In genomic region chr11:107276898-107277297, GRCm38 (mm10) we compare ENCODE assay signal across 8 mouse cellular contexts.
A peak's percentile ranks its signal among the peaks of the same experiment; 100 is the strongest.
DNase-seq lines count a peak whose midpoint lies in the region; ATAC-seq and TF ChIP-seq lines count a peak whose summit lies in the region.
"Had no signal": no experiment of that assay in that cellular context is flagged by ENCODE, and none has a peak within 500 bp of the region (broad histone marks: within the 10 kb centered on the region; RNA-seq: fewer than 3 reads in every experiment).

No protein-coding gene starts in this region.

- no peaks in the 10 kb centered on the region for H3K9me3 ChIP-seq in liver, postnatal 0 days (ENCODE audit: low read length)
- H3K9me3 ChIP-seq: embryonic facial prominence, embryonic 13.5 days had no signal

- peak overlapping the region; percentile 39; the same call in 1 of the 2 replicates for H3K27ac ChIP-seq in liver, postnatal 0 days (ENCODE audit: low read depth)
- H3K27ac ChIP-seq: embryonic facial prominence, embryonic 13.5 days had no signal

- no peak overlapping the region for H3K4me3 ChIP-seq in liver, postnatal 0 days (ENCODE audit: low read depth, low read length)
- H3K4me3 ChIP-seq: embryonic facial prominence, embryonic 13.5 days had no signal

- peak; percentile 55 for TF ChIP-seq EP300 in liver, postnatal 0 days (IDR thresholded peaks at IDR 0.05; ENCODE audit: low read depth)

- 53% methylated on average over 7 of the region's 7 CpGs for WGBS in liver, postnatal 0 days (ENCODE audit: insufficient replicate concordance)

- no peaks in the 10 kb centered on the region for H3K36me3 ChIP-seq in liver, postnatal 0 days (replicated peaks; ENCODE audit: insufficient read depth, low read length)
- H3K36me3 ChIP-seq: embryonic facial prominence, embryonic 13.5 days had no signal

- no peak overlapping the region for H3K4me2 ChIP-seq in liver, postnatal 0 days (ENCODE audit: low read depth, low read length)
- H3K4me2 ChIP-seq: embryonic facial prominence, embryonic 13.5 days had no signal

- ATAC-seq in liver, postnatal 0 days: peak; percentile 62

- no peak for TF ChIP-seq CTCF in liver, postnatal 0 days (IDR thresholded peaks at IDR 0.05; ENCODE audit: low read depth)

- H3K27me3 ChIP-seq in liver, postnatal 0 days (ENCODE audit: insufficient read depth, low read length): no peaks in the 10 kb centered on the region
- H3K27me3 ChIP-seq: embryonic facial prominence, embryonic 13.5 days had no signal

- peaks cover 31% of the 10 kb centered on the region for H3K4me1 ChIP-seq in liver, postnatal 0 days (ENCODE audit: insufficient read depth)

- no peak overlapping the region for H3K9ac ChIP-seq in liver, postnatal 0 days (replicated peaks)
- H3K9ac ChIP-seq: embryonic facial prominence, embryonic 13.5 days had no signal

- peak; percentile 87 for DNase-seq in R1 (ENCODE audit: low read depth, low spot score)
- DNase-seq in adrenal gland, postnatal 36 days: peak; percentile 46 to 76
- DNase-seq in heart, postnatal 4 days: peak; percentile 65
- peak; percentile 33 for DNase-seq in liver, postnatal 0 days
- no peak for DNase-seq in cerebellum, adult 9-11 months
- no peak for DNase-seq in retina, embryonic 14.5 days (ENCODE audit: low spot score)
- no peak for DNase-seq in adipocyte (ENCODE audit: low spot score)

Comparison
In these comparisons a context has a peak if more than half of its experiments do, and no peak if none do; other contexts are left out.
1. DNase-seq: peak in R1 (single experiment), adrenal gland, postnatal 36 days (2 of 2), heart, postnatal 4 days (single experiment) and liver, postnatal 0 days (single experiment); none in cerebellum, adult 9-11 months (single experiment), retina, embryonic 14.5 days (single experiment) and adipocyte (single experiment).